Mouse (Mus musculus) intestine, embryonic 14.5 days (tissue): Measurements from ENCODE around the gene Rpl6. TPM values are rescaled to one million over a fixed set of nuclear protein-coding genes. Genes with fewer than 3 reads are reported as not detected.

Source experiments
- ATAC-seq: fragments of 200-750 bp; cut with Nextera tagmentation; replicated peaks from 2 replicates; pipeline ENCODE4 v1.8.0; 2017; ENCODE audit warnings: low read depth, moderate number of reproducible peaks, moderate TSS enrichment, moderate library complexity; ENCODE audit not compliant: low FRiP score, low TSS enrichment
- DNase-seq: peaks from one replicate; pipeline ENCODE4 v3.0.0-alpha.2; 2018; ENCODE audit warnings: low spot score
- H3K27ac ChIP-seq: fragments of 300-500 bp; sonication (generic); 2 replicates; pipeline ENCODE4 v1.5.1; 2014; ENCODE audit warnings: low read depth, mild to moderate bottlenecking, control low read depth
- H3K27me3 ChIP-seq: fragments of 300-500 bp; sonication (generic); replicated peaks from 2 replicates; pipeline ENCODE4 v1.6.1; 2014; ENCODE audit warnings: low read length, control low read depth; ENCODE audit not compliant: control insufficient read depth, insufficient read depth
- H3K36me3 ChIP-seq: fragments of 300-500 bp; sonication (generic); 2 replicates; pipeline ENCODE4 v1.6.1; 2014; ENCODE audit warnings: low read length, control low read depth; ENCODE audit not compliant: control insufficient read depth, insufficient read depth
- H3K4me1 ChIP-seq: fragments of 300-500 bp; sonication (generic); replicated peaks from 2 replicates; pipeline ENCODE4 v1.6.1; 2014; ENCODE audit warnings: low read length, control low read depth, mixed read lengths; ENCODE audit not compliant: control insufficient read depth, insufficient read depth
- H3K4me2 ChIP-seq: fragments of 300-500 bp; sonication (generic); 2 replicates; pipeline ENCODE4 v1.6.1; 2014; ENCODE audit warnings: low read length
- H3K4me3 ChIP-seq: fragments of 300-500 bp; sonication (generic); 2 replicates; pipeline ENCODE4 v1.5.1; 2014; ENCODE audit warnings: low read depth, low read length, control low read depth, mixed read lengths
- H3K9ac ChIP-seq: fragments of 300-500 bp; sonication (generic); 2 replicates; pipeline ENCODE4 v1.6.1; 2014; ENCODE audit warnings: mild to moderate bottlenecking, low read length
- H3K9me3 ChIP-seq: fragments of 300-500 bp; sonication (generic); 2 replicates; pipeline ENCODE4 v1.6.1; 2016; ENCODE audit warnings: low read length, control low read depth; ENCODE audit not compliant: control insufficient read depth
- WGBS: fragments of 180-500 bp; shearing (Covaris S2); extraction: QIAGEN DNeasy Blood & Tissue Kit; methylation state at CpG from one replicate; pipeline ENCODE4 v1.1.7; 2014; 5-methylcytosine and 5-hydroxymethylcytosine counted together
- polyA plus RNA-seq: library from polyadenylated mRNA; unstranded; fragments of >200 nt; fragmentation: Nextera tagmentation; extraction: Ambion mirVana; gene quantifications from 2 replicates; pipeline ENCODE4 v1.2.1, GENCODE M21; 2014

Gene Rpl6
- polyA plus RNA-seq, 1 experiment from 2014 or later, result 768 TPM

DNA sequence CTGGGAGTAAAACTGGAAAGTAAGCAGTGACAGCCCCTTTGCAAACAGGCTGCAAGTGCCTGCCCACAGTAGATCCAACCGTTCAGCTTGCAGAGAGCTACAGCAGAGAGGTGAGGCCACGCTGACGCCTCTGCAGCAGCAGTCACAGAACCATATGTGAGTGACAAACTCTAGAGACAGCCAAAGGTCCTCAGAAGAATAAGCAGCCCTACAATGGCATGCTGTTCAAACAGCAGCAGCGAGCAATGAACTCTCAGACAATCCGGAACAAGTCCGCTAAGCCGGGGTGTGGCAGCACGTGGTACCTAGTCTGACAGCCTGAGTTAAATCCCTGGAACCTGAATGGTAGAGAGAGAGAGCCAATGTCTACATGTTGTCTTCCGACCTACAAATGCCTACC, 15.1 kb upstream of the Rpl6 start:
- no peak overlapping the region for H3K9ac ChIP-seq
- WGBS, result 67% methylated on average over 9 of the region's 9 CpGs
- H3K4me1 ChIP-seq, result peaks cover 43% of the 10 kb centered on the region
- ATAC-seq (no peak), DNase-seq (no peak)
- H3K36me3 ChIP-seq, result no peaks in the 10 kb centered on the region
- H3K4me2 ChIP-seq, result no peak overlapping the region
- no peak overlapping the region for H3K27ac ChIP-seq
- H3K9me3 ChIP-seq, result no peaks in the 10 kb centered on the region
- no peaks in the 10 kb centered on the region for H3K27me3 ChIP-seq
- H3K4me3 ChIP-seq, result no peak overlapping the region

DNA sequence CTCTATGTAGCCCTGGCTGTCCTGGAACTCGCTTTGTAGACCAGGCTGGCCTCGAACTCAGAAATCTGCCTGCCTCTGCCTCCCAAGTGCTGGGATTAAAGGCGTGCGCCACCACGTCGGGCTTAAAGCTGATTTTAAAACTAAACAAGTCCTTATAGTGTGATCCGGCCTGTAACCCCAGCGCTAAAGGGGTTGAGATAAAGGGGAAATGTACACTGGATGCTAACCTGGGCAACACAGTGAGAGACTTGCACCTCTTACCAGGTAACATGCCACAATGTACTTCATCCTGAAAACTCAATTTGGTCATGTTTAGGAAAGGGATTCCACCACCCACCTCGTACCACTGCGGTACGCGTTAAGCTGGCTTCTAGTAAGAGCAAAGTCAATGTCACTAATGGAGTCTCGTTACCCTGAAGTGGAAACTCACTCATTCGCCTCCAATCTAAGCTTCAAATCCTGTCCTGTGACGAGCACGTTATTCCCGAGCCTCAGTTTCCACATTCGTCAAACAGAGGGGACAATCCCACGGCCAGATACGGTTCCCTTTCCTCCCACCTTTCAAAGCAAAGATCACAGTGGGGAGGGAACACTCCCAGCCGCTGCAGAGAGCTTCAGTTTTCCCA, 14.0 kb upstream of the Rpl6 start:
- 25% methylated on average over 21 of the region's 21 CpGs for whole genome bisulfite sequencing
- H3K9ac ChIP-seq, result peak overlapping the region; percentile 94
- no peaks in the 10 kb centered on the region for H3K36me3 ChIP-seq
- H3K9me3 ChIP-seq, result no peaks in the 10 kb centered on the region
- peak overlapping the region; percentile 86 for H3K4me3 ChIP-seq
- no peaks in the 10 kb centered on the region for H3K27me3 ChIP-seq
- DNase-seq (peak; percentile 62), ATAC-seq (no peak)
- H3K27ac ChIP-seq, result peak overlapping the region; percentile 77; the same call in 1 of the 2 replicates
- peak overlapping the region; percentile 79 for H3K4me2 ChIP-seq
- peaks cover 32% of the 10 kb centered on the region for H3K4me1 ChIP-seq

DNA sequence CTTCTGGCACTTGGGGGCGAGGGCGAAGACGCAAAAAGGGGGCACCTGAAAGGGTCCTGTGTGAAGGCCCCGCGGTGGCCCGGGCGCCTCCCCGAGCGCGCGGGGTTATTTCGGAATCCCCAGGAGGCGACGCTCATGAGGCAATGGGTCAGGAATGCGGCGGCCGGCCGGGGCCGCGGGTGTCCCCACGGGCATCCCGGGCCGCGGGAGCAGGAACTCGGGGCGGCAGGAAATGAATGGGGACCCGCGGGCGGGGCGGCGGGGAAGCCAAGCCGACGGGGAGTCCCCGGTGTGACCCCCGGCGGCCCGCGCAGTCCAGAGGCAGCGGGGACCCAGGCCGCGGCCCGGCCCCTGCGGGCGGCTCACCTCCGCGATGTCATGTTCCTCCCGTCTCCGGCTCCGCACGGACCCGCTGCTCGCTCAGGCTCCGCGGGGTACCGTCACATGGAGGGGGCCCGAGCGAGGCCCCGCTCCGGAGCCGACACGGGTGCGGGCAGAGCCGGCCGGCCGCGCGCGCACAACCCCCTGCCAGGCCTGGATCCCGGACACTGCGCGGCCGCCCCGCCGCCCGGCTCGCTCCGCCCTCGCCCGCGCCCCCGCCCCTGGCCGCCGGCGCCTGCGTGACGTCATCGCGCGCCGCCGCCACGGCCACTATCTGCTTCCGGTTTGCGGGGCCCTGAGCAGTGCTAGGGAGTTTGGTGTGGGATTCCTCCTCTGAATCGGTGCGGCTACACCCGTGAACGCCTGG, 13.3 kb upstream of the Rpl6 start, which contains the start of gene Ptpn11:
Ptpn11 (minus strand) TSS at position 562 of the 748 bp plus-strand sequence.
- ATAC-seq (peak; percentile 94), DNase-seq (peak; percentile 95)
- peak within 1 kb of the TSS; percentile 77 for H3K27ac ChIP-seq
- WGBS, result under 1% methylated on average over 97 of the region's 98 CpGs
- H3K4me2 ChIP-seq, result peak within 1 kb of the TSS; percentile 84
- no peaks in the 10 kb centered on the region for H3K27me3 ChIP-seq
- H3K9me3 ChIP-seq, result no peaks in the 10 kb centered on the region
- H3K4me1 ChIP-seq, result peaks cover 25% of the 10 kb centered on the region
- peak within 1 kb of the TSS; percentile 94 for H3K9ac ChIP-seq
- peak within 1 kb of the TSS; percentile 86 for H3K4me3 ChIP-seq
- H3K36me3 ChIP-seq, result no peaks in the 10 kb centered on the region

DNA sequence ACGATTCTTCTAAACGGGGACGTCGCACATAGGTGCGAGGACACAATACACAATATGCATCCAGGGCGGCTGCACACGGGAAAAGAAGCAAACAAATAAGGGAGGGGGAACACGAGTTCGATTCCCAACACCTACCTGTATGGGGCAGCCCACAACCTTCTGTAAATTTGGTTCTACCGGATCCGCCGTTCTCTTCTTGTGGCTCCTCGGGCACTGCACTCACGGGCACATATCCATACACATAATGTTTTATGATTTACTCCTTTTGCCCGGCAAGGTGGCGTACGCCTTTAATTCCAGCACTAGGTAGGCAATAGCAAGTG, 12.7 kb upstream of the Rpl6 start:
- Histone ChIP-seq H3K9me3 (no peaks in the 10 kb centered on the region), H3K36me3 (no peaks in the 10 kb centered on the region), H3K27me3 (no peaks in the 10 kb centered on the region), H3K9ac (peak overlapping the region; percentile 94), H3K4me1 (peaks cover 22% of the 10 kb centered on the region; the same call in 1 of the 2 replicates), H3K4me3 (peak overlapping the region; percentile 86), H3K4me2 (peak overlapping the region; percentile 84), H3K27ac (peak overlapping the region; percentile 76)
- 6% methylated on average over 17 of the region's 17 CpGs for WGBS
- ATAC-seq (peak; percentile 25), DNase-seq (no peak)

- 17% methylated on average over 1 of the region's 1 CpGs for WGBS
Measured at GRCm38 (mm10) chr5:121194173-121194572, 10.1 kb upstream of the Rpl6 start.

DNA sequence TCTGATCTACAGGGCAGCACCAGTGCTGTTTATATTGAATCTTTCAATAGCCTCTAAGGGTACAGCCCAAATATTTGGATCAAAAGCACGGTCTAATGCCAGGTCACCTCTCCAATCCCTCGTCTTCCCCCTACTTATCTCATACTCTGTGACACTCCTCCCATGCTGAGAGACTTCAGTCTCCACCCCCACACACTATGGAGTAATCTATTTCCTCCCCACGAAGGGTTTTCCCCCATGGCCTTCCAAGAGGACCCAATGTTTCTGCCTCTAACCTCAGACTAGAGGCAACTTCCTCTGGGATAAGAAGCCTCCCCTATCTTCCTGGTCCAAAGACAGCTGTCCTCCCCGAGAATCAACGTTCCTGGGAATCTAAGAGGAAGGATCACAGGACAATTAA, 7.5 kb upstream of the Rpl6 start:
- H3K36me3 ChIP-seq, result no peaks in the 10 kb centered on the region
- no peaks in the 10 kb centered on the region for H3K27me3 ChIP-seq
- no peaks in the 10 kb centered on the region for H3K9me3 ChIP-seq
- ATAC-seq (no peak), DNase-seq (no peak)
- H3K9ac ChIP-seq, result no peak overlapping the region
- H3K4me3 ChIP-seq, result no peak overlapping the region
- no peak overlapping the region for H3K4me2 ChIP-seq
- 0 out of 2 replicates have a peak, but pooled peaks cover 3% of the 10 kb centered on the region for H3K4me1 ChIP-seq
- 43% methylated on average over 5 of the region's 5 CpGs for WGBS
- no peak overlapping the region for H3K27ac ChIP-seq

More at GRCm38 (mm10) chr5:121194173-121194572, 10.1 kb upstream of the Rpl6 start:
- H3K27ac ChIP-seq, result no peak overlapping the region
- DNase-seq, result no peak
- no peak for ATAC-seq
- no peak overlapping the region for H3K4me3 ChIP-seq
- H3K4me2 ChIP-seq, result no peak overlapping the region
- no peaks in the 10 kb centered on the region for H3K9me3 ChIP-seq
- no peak overlapping the region for H3K9ac ChIP-seq
- H3K27me3 ChIP-seq, result no peaks in the 10 kb centered on the region
- H3K4me1 ChIP-seq, result peaks cover 13% of the 10 kb centered on the region; the same call in 1 of the 2 replicates
- no peaks in the 10 kb centered on the region for H3K36me3 ChIP-seq

GRCm38 (mm10) chr5:121197337-121197736, 6.9 kb upstream of the Rpl6 start:
- no peak overlapping the region for H3K27ac ChIP-seq
- WGBS, result 86% methylated on average over 2 of the region's 2 CpGs
- no peak overlapping the region for H3K4me3 ChIP-seq
- H3K27me3 ChIP-seq, result no peaks in the 10 kb centered on the region
- no peak for ATAC-seq
- DNase-seq, result no peak
- H3K4me1 ChIP-seq, result no peaks in the 10 kb centered on the region
- no peak overlapping the region for H3K9ac ChIP-seq
- no peaks in the 10 kb centered on the region for H3K36me3 ChIP-seq
- H3K4me2 ChIP-seq, result no peak overlapping the region
- no peaks in the 10 kb centered on the region for H3K9me3 ChIP-seq

- H3K4me3 ChIP-seq, result no peak overlapping the region
- H3K4me1 ChIP-seq, result no peaks in the 10 kb centered on the region
- H3K27ac ChIP-seq, result no peak overlapping the region
- no peak overlapping the region for H3K4me2 ChIP-seq
- no peaks in the 10 kb centered on the region for H3K9me3 ChIP-seq
- no peak overlapping the region for H3K9ac ChIP-seq
- ATAC-seq (no peak), DNase-seq (no peak)
- H3K27me3 ChIP-seq, result no peaks in the 10 kb centered on the region
- 81% methylated on average over 5 of the region's 5 CpGs for WGBS
- no peaks in the 10 kb centered on the region for H3K36me3 ChIP-seq
Measured at GRCm38 (mm10) chr5:121198376-121198775, 5.9 kb upstream of the Rpl6 start.
